Mouse (Mus musculus) brain, embryonic 14.5 days (tissue): Measurements from ENCODE around the gene Rnf19b. TPM values are rescaled to one million over a fixed set of nuclear protein-coding genes. Genes with fewer than 3 reads are reported as not detected.

ENCODE experiments used
- DNase-seq: peaks from one replicate; pipeline ENCODE4 v3.0.0-alpha.2; 2011; ENCODE audit warnings: low read depth
- CTCF ChIP-seq: fragments of 200-500 bp; IDR thresholded peaks from 2 replicates; pipeline ENCODE4 v1.5.1; 2012; ENCODE audit warnings: inconsistent platforms, mild to moderate bottlenecking, moderate library complexity, borderline replicate concordance; ENCODE audit not compliant: insufficient read depth, insufficient read length; ENCODE audit errors: extremely low read depth
- POLR2A ChIP-seq: fragments of 200-500 bp; IDR thresholded peaks from 2 replicates; pipeline ENCODE4 v1.6.1; 2012; ENCODE audit warnings: mild to moderate bottlenecking, inconsistent platforms, borderline replicate concordance; ENCODE audit not compliant: poor library complexity, insufficient read depth, insufficient read length, severe bottlenecking; ENCODE audit errors: extremely low read depth
- polyA plus RNA-seq: library from polyadenylated mRNA; depleted of rRNA; stranded (reverse); fragments of >200 nt; gene quantifications from 2 replicates; pipeline ENCODE4 v1.2.3, GENCODE M21; 2012

The Rnf19b gene
- polyA plus RNA-seq, 1 experiment, result 84.4 TPM

GRCm38 (mm10) chr4:129095276-129095675, 37.2 kb downstream of the Rnf19b start:
- DNase-seq, result no peak
- no peak for TF ChIP-seq POLR2A
- TF ChIP-seq CTCF, result no peak

GRCm38 (mm10) chr4:129097006-129097405, 38.9 kb downstream of the Rnf19b start:
- TF ChIP-seq CTCF, result no peak
- TF ChIP-seq POLR2A, result no peak
- no peak for DNase-seq

GRCm38 (mm10) chr4:129102133-129102829, 44.2 kb downstream of the Rnf19b start:
- DNase-seq, result no peak
- TF ChIP-seq CTCF, result no peak
- TF ChIP-seq POLR2A, result no peak

- TF ChIP-seq CTCF, result no peak
- TF ChIP-seq POLR2A, result no peak
- DNase-seq, result no peak
Measured at GRCm38 (mm10) chr4:129105356-129105755, 47.3 kb downstream of the Rnf19b start, which contains the start of gene Tmem54. Gene Tmem54, plus strand, starts transcription at chr4:129105548.

GRCm38 (mm10) chr4:129106073-129106472, 48.0 kb downstream of the Rnf19b start:
- DNase-seq, result no peak
- TF ChIP-seq CTCF (no peak), POLR2A (no peak)

- TF ChIP-seq POLR2A (no peak), CTCF (no peak)
- no peak for DNase-seq
Measured at GRCm38 (mm10) chr4:129107348-129107899, 49.4 kb downstream of the Rnf19b start.

- DNase-seq, result no peak
- TF ChIP-seq CTCF (no peak), POLR2A (no peak)
Measured at GRCm38 (mm10) chr4:129108624-129109023, 50.6 kb downstream of the Rnf19b start.

- TF ChIP-seq CTCF (no peak), POLR2A (no peak)
- no peak for DNase-seq
Measured at GRCm38 (mm10) chr4:129110804-129111203, 52.7 kb downstream of the Rnf19b start.

- TF ChIP-seq CTCF, result peak; percentile 40; the same call in 1 of the 2 replicates
- no peak for TF ChIP-seq POLR2A
- no peak for DNase-seq
Measured at GRCm38 (mm10) chr4:129111350-129111749, 53.3 kb downstream of the Rnf19b start.

GRCm38 (mm10) chr4:129112231-129112630, 54.2 kb downstream of the Rnf19b start:
- peak; percentile 60 for DNase-seq
- TF ChIP-seq CTCF, result no peak
- no peak for TF ChIP-seq POLR2A

GRCm38 (mm10) chr4:129113083-129113988, 55.3 kb downstream of the Rnf19b start:
- peak; percentile 97 for DNase-seq
- TF ChIP-seq CTCF, result peak; percentile 99
- TF ChIP-seq POLR2A, result no peak

GRCm38 (mm10) chr4:129116703-129117102, 58.6 kb downstream of the Rnf19b start:
- no peak for TF ChIP-seq CTCF
- no peak for TF ChIP-seq POLR2A
- DNase-seq, result no peak
